Mouse (Mus musculus): ENCODE measurements around the gene Ica1. TPM values are rescaled to one million over a fixed set of nuclear protein-coding genes. Genes with fewer than 3 reads are reported as not detected.

Ica1 gene
- total RNA-seq (2021) = 1 to 10 TPM in 1 of 2 experiments, under 1 TPM in 1; 0.94 to 1.4 TPM
- long read RNA-seq, experiment 1, partial matches to known transcripts = 0 of 5 reads
- long read RNA-seq, experiment 1, other reads (novel, unspliced or antisense) = 2 of 5 reads
- long read RNA-seq, experiment 2, partial matches to known transcripts = 0 of 5 reads
- long read RNA-seq, experiment 2, other reads (novel, unspliced or antisense) = 3 of 5 reads

GRCm38 (mm10) chr6:8778296-8778649 lies at the start of gene Ica1:
Gene Ica1 (minus strand): TSS chr6:8778488.
- no peak for DNase-seq
- intact Hi-C loops (cut with DNase I) = no loop called here

GRCm38 (mm10) chr6:8819866-8820265 lies 41.6 kb upstream of the Ica1 start:
- intact Hi-C loops (cut with DNase I) = no loop called here
- DNase-seq = no peak

- DNase-seq = no peak
- intact Hi-C loops (cut with DNase I) = no loop called here
These were observed 36.2 kb upstream of the Ica1 start for GRCm38 (mm10) chr6:8814332-8815002.

GRCm38 (mm10) chr6:8802561-8803150 lies 24.4 kb upstream of the Ica1 start:
- intact Hi-C loops (cut with DNase I) = no loop called here
- DNase-seq = no peak

GRCm38 (mm10) chr6:8792385-8792784 lies 14.1 kb upstream of the Ica1 start:
- DNase-seq = no peak
- intact Hi-C loops (cut with DNase I) = no loop called here

DNA sequence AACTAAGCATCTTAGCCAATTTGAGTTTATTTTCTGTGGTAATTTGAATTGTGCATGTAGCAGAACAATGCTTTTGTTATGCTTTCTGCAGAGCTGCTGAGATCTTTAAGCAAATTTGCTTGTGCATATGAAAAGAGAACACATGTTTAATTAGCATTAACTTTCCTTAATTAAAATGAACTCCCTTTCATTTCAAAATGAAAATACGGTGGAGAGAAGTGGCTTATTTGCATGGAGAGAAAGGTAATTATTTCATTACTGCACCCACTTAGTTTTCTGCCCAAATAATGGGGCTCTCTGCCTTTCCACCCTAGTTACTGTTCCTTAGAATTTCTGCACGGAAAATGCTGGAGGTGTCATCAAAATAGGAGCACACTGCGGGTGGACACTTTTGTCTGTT lies 13.5 kb upstream of the Ica1 start:
- no peak for DNase-seq
- intact Hi-C loops (cut with DNase I) = no loop called here

- intact Hi-C loops (cut with DNase I) = no loop called here
- DNase-seq = no peak
These were observed 2.3 kb upstream of the Ica1 start for GRCm38 (mm10) chr6:8780618-8781017.

DNA sequence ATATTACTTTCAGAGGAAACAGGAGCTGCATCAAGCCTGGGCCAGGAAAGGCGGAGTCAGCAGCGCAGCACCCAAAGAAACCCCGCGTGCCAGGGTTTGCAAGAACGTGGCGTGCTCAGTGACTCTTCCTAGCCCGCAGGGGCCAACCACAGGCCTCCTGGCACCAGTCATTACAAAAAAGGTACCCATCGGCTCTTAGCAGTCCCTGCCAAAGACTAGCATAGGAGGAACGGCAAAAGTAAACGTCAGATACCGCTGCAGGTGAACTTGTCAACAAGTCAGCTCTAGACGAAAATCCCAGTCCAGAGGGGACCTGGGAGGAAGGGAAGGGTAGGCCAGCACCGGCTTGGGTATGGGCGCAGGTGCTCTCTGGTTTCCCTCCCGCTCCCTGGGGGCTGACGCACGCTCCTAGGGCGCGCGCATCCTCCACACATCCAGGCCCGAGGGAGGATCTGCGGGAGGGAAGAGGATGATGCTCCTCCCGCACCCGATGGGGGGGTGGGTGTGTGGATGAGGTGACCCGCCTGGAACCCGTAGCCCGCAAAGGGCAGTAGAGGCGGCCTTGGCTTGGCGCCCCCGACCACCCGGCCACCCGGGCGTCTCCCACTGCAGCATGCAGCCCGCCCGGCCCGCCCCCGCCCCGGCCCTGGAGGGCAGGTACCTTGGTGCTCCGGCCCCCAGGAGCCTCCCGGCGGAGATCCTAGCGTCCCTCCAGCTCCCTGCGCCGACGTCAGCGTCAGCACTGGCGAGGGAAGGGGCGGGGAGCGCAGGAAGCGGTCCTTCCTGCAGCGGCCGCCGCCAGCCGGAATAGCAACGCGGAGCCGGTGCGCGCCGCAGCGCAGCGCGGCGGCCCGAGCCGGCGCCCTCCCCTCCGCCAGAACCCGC lies 635 bp downstream of the Ica1 start:
- intact Hi-C loops (cut with DNase I) = no loop called here
- DNase-seq = peak in 1 of 2 experiments; percentile 27

GRCm38 (mm10) chr6:8771539-8771938 lies 6.7 kb downstream of the Ica1 start:
- DNase-seq = no peak
- intact Hi-C loops (cut with DNase I) = no loop called here

DNA sequence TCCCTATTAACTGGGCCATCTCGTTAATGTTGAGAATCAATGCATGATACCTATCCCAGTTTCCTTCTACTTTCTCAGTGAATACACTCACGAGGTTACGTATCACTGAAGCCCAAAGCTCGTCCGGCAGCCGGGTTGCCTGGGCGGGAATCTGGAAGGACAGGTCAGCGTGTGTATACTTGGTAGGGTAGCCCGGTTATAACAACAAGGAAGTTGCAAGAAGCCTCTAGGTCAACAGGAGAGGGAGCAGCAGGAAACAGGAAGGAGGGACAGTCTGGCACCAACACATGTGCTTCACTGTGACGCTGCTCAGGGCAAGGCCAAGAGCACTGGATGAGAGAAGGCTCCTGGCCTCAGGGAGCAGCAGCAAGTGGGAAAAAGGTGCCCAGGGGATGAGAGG lies 7.9 kb downstream of the Ica1 start:
- intact Hi-C loops (cut with DNase I) = no loop called here
- DNase-seq = no peak

GRCm38 (mm10) chr6:8769803-8770202 lies 8.5 kb downstream of the Ica1 start:
- intact Hi-C loops (cut with DNase I) = no loop called here
- no peak for DNase-seq

DNA sequence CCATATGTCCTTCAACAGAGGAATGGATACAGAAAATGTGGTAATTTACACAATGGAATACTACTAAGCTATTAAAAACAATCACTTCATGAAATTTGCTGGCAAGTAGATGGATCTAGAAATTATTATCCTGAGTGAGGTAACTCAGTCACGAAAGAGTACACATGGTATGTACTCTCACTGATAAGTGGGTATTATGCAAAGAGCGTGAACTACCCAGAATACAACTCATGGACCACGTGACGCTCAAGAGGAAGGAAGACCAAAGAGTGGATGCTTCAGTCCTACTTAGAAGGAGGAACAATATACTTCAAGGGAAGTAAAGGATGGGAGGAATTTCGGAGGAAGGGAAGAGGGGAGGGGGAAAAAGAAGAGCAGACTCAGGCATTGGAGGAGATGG lies 11.6 kb downstream of the Ica1 start:
- no peak for DNase-seq

GRCm38 (mm10) chr6:8765801-8766200 lies 12.5 kb downstream of the Ica1 start:
- DNase-seq = no peak
- intact Hi-C loops (cut with DNase I) = no loop called here

More for the DNA sequence above, 11.6 kb downstream of the Ica1 start:
- intact Hi-C loops (cut with DNase I) = no loop called here

- no peak for DNase-seq
- intact Hi-C loops (cut with DNase I) = no loop called here
These were observed 13.2 kb downstream of the Ica1 start for GRCm38 (mm10) chr6:8765064-8765463.

DNA sequence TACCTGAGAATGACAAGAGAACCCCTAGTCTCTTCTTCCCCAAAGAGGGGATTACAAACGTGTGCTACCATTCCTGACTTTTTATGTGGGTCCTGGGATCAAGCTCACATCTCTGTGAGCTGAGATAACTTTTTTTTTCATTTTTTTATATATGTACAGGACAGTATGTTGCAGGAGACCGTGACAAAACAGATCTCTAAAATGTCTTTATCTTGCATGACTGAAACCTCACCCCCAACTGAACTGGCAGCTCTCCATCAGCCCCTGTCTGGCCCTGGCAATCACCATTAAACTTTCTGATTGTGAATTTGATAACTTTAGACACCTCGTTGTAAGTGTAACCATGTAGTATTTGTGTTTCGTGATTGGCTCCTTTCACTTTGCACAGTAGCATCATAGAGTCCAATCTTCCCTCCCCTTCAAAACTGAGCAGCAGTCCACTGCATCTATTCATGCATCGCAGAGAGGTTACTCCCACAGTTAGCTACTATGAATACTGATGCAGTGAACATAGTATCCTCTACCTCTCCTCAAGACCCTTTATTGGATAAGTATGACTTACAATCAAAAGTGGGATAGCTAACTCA lies 17.5 kb downstream of the Ica1 start:
- DNase-seq = no peak
- intact Hi-C loops (cut with DNase I) = no loop called here

DNA sequence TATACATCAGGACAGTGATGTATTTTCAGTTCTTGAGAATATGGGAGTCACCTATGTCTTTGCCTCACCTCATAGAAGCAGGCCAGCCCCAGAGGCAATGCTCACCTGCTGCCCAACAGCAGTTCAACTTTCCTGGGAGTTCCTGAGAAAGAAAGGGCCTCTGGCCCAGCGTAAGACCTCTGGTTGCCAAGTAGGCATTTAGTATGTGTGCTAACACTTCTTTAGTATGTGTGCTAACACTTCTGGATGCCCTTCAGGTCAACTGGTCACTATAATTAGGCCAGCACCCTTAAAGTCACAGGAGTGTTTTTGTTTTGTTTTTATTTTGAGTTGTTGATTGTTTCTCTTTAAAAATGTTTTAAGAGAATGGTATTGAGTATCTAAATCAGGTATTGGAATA lies 18.4 kb downstream of the Ica1 start:
- intact Hi-C loops (cut with DNase I) = no loop called here
- no peak for DNase-seq

DNA sequence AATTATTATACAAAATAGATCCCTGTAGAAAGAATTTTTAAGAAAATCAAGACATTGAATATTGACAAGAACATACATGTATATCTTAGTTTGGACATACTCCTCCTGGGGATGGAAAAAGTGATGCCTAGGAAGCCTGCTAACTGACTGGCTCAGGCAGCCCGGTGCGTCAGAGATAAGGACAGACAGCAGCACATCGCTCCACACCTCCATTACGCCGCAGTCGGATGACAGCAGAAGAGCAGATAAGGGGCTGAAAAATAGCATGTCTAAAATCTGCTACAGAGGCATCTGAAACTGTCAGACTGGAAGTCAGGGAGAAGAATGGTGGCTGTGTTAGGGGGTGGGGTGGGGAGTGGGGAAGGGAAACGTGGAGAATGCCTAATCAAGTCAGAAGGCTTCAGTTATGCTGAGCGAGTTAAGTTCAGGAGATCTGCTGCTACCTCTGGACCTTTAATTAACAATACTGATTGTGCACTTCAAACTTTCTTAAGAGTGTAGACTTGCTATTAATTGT lies 22.5 kb downstream of the Ica1 start:
- DNase-seq = no peak
- intact Hi-C loops (cut with DNase I) = no loop called here

GRCm38 (mm10) chr6:8754486-8754885 lies 23.8 kb downstream of the Ica1 start:
- no peak for DNase-seq
- intact Hi-C loops (cut with DNase I) = no loop called here

DNA sequence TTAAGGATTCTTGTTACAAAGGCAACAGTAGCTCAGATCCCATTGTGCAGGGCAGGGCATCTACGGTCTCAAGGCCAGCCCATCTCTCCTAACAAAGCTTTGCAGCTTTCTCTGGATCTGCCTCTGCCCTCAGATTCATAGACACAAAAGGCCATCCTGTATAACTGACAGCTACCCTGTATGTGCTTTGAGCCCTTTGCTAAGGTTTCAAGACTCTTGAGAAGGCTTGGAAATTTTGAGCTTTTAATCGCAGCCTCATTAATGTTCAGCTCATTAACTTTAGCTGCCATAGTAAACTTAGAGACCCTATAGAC lies 24.6 kb downstream of the Ica1 start:
- DNase-seq = no peak
- intact Hi-C loops (cut with DNase I) = no loop called here

- intact Hi-C loops (cut with DNase I) = no loop called here
- DNase-seq = no peak
These were observed 25.1 kb downstream of the Ica1 start for GRCm38 (mm10) chr6:8752984-8753722.

All from gastrocnemius, postnatal 36 days (tissue).